Mouse (Mus musculus) neural tube, embryonic 12.5 days (tissue): ENCODE measurements around the gene Atf6b. TPM values are rescaled to one million over a fixed set of nuclear protein-coding genes. Genes with fewer than 3 reads are reported as not detected.

ENCODE experiments used
- ATAC-seq: fragments of 200-750 bp; cut with Nextera tagmentation; 2 replicates; pipeline ENCODE4 v1.8.0; 2017; ENCODE audit warnings: low read depth, mild to moderate bottlenecking, moderate TSS enrichment, moderate library complexity; ENCODE audit not compliant: low FRiP score
- H3K27ac ChIP-seq: fragments of 300-500 bp; sonication (generic); 2 replicates; pipeline ENCODE4 v1.5.1; 2016
- H3K27me3 ChIP-seq: fragments of 300-500 bp; sonication (generic); replicated peaks from 2 replicates; pipeline ENCODE4 v1.6.1; 2016; ENCODE audit warnings: mild to moderate bottlenecking
- H3K36me3 ChIP-seq: fragments of 300-500 bp; sonication (generic); 2 replicates; pipeline ENCODE4 v1.6.1; 2016; ENCODE audit warnings: mild to moderate bottlenecking
- H3K4me1 ChIP-seq: fragments of 300-500 bp; sonication (generic); 2 replicates; pipeline ENCODE4 v1.6.1; 2016
- H3K4me2 ChIP-seq: fragments of 300-500 bp; sonication (generic); replicated peaks from 2 replicates; pipeline ENCODE4 v1.6.1; 2016; ENCODE audit warnings: mild to moderate bottlenecking
- H3K4me3 ChIP-seq: fragments of 300-500 bp; sonication (generic); 2 replicates; pipeline ENCODE4 v1.5.1; 2016
- H3K9ac ChIP-seq: fragments of 300-500 bp; sonication (generic); 2 replicates; pipeline ENCODE4 v1.6.1; 2016; ENCODE audit warnings: mild to moderate bottlenecking
- H3K9me3 ChIP-seq: fragments of 300-500 bp; sonication (generic); 2 replicates; pipeline ENCODE4 v1.6.1; 2016; ENCODE audit warnings: mild to moderate bottlenecking
- WGBS: fragments of 180-500 bp; shearing (Covaris S2); methylation state at CpG from one replicate; pipeline ENCODE4 v1.1.7; 2016; 5-methylcytosine and 5-hydroxymethylcytosine counted together
- polyA plus RNA-seq: library from polyadenylated mRNA; unstranded; fragments of >200 nt; fragmentation: Nextera tagmentation; extraction: Ambion mirVana; gene quantifications from 2 replicates; pipeline ENCODE4 v1.2.1, GENCODE M21; 2016

Atf6b gene
- polyA plus RNA-seq, 1 experiment from 2014 or later, result 120 TPM

DNA sequence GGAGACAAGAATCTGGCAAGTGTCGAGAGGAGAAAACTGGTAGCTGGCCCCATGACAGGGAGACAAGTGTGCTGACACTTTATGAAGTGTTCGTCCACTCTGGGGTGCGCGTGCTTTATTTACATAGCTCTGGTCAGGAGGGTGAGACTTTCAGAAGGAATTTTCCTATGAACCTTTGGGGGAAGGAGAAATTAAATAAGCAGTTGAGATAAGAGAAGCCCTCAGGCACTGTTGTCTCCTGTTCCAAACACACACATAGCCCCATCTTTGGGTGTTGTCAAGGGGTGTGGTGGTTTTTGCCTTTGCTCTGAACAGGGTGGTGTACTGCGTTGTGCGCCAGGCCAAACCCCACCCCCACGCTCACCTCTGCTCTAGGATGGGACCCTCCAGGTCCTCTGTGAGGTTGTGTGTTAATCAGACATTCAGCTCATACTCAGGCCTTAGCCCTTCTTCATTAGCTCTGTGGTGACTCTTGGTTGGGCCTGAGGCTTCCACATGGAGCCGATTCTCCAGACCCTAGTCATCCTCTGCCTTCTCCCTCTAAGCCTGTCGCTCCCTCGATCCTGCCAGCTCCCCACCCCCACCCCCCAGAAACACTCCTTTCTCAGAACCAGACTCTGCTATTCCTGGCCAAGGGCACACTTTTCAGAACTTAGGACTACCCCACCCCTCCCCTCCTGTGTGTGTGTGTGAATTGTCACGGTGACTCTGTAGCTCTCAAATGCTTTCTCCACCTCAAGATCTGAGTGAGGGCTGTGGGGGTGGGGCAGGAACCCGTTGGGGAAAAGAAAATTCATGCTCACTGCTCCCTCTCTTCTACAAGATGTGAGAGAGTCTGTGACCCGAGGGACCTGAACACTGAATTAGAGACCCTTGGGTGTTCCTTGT, 28.5 kb downstream of the Atf6b start:
- H3K36me3 ChIP-seq, result no peaks in the 10 kb centered on the region
- WGBS, result 79% methylated on average over 13 of the region's 13 CpGs
- H3K27ac ChIP-seq, result no peak overlapping the region
- H3K27me3 ChIP-seq, result peaks cover 57% of the 10 kb centered on the region
- no peak overlapping the region for H3K9ac ChIP-seq
- no peaks in the 10 kb centered on the region for H3K9me3 ChIP-seq
- H3K4me1 ChIP-seq, result peaks cover 13% of the 10 kb centered on the region
- H3K4me3 ChIP-seq, result no peak overlapping the region
- no peak for ATAC-seq
- H3K4me2 ChIP-seq, result no peak overlapping the region

- Histone ChIP-seq H3K9ac (0 out of 2 replicates have a peak overlapping the region, but pooled peaks have one; percentile 5), H3K4me2 (no peak overlapping the region), H3K4me3 (no peak overlapping the region), H3K36me3 (no peaks in the 10 kb centered on the region), H3K27me3 (peaks cover 52% of the 10 kb centered on the region), H3K9me3 (no peaks in the 10 kb centered on the region), H3K4me1 (peaks cover 13% of the 10 kb centered on the region), H3K27ac (no peak overlapping the region)
- 85% methylated on average over 6 of the region's 6 CpGs for WGBS
- ATAC-seq, result no peak
Observed at GRCm38 (mm10) chr17:34676093-34676460, 29.1 kb downstream of the Atf6b start.

- peaks cover 7% of the 10 kb centered on the region for H3K4me1 ChIP-seq
- WGBS, result 81% methylated on average over 12 of the region's 12 CpGs
- H3K36me3 ChIP-seq, result no peaks in the 10 kb centered on the region
- H3K9ac ChIP-seq, result no peak overlapping the region
- no peaks in the 10 kb centered on the region for H3K9me3 ChIP-seq
- H3K4me3 ChIP-seq, result no peak overlapping the region
- no peak for ATAC-seq
- no peak overlapping the region for H3K4me2 ChIP-seq
- H3K27ac ChIP-seq, result no peak overlapping the region
- H3K27me3 ChIP-seq, result peaks cover 46% of the 10 kb centered on the region
Observed at GRCm38 (mm10) chr17:34676671-34677070, 29.7 kb downstream of the Atf6b start.

DNA sequence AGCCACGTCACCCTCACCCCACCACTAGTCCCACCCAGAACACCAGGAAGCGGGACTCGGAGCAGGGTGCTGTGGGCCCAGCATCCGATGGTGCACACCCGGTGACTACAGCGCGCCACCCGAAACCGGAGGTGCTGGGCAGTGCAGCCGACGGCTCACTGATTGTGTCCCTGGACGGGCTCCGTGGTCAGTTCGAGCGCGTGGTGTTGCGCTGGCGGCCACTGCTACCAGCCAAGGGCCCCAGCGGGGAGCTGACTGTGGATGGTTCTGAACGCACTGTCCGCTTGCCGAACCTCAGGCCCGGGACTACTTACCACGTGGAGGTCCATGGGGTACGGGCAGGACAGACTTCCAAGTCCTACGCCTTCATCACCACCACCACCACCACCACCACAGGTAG, 33.2 kb downstream of the Atf6b start:
- no peak overlapping the region for H3K27ac ChIP-seq
- 86% methylated on average over 26 of the region's 26 CpGs for WGBS
- H3K4me1 ChIP-seq, result no peaks in the 10 kb centered on the region; the same call in 1 of the 2 replicates
- no peak for ATAC-seq
- H3K9ac ChIP-seq, result no peak overlapping the region
- no peak overlapping the region for H3K4me2 ChIP-seq
- peaks cover 12% of the 10 kb centered on the region for H3K27me3 ChIP-seq
- H3K9me3 ChIP-seq, result no peaks in the 10 kb centered on the region
- no peak overlapping the region for H3K4me3 ChIP-seq
- H3K36me3 ChIP-seq, result no peaks in the 10 kb centered on the region

DNA sequence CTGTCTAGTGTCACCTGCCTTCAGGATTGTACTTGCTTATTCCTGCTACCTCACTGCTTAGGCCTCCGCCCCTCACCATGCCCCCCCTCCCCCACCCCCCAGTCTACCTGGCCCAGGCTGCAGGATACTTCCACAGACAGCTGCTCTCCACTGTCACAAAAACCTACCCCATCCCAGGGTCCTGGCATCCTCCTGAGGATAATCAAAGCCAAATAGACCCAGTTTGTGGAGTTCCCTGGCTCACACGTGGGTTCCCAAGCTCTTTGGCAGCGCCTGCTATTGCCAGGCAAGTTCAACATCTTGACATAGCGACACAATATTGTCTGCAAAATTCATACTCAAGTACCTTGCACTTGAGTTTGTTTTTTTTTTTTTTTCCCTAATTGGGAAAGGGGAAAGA, 33.7 kb downstream of the Atf6b start:
- Histone ChIP-seq H3K27me3 (peaks cover 8% of the 10 kb centered on the region), H3K36me3 (no peaks in the 10 kb centered on the region), H3K4me3 (no peak overlapping the region), H3K4me2 (no peak overlapping the region), H3K4me1 (no peaks in the 10 kb centered on the region; the same call in 1 of the 2 replicates), H3K9me3 (no peaks in the 10 kb centered on the region), H3K27ac (no peak overlapping the region), H3K9ac (no peak overlapping the region)
- WGBS, result 85% methylated on average over 4 of the region's 4 CpGs
- no peak for ATAC-seq

- no peak for ATAC-seq
- Histone ChIP-seq H3K36me3 (no peaks in the 10 kb centered on the region), H3K9ac (no peak overlapping the region), H3K27me3 (peaks cover 8% of the 10 kb centered on the region; the same call in 1 of the 2 replicates), H3K9me3 (no peaks in the 10 kb centered on the region), H3K27ac (no peak overlapping the region), H3K4me3 (no peak overlapping the region), H3K4me2 (no peak overlapping the region), H3K4me1 (no peaks in the 10 kb centered on the region; the same call in 1 of the 2 replicates)
- 81% methylated on average over 17 of the region's 17 CpGs for WGBS
Observed at GRCm38 (mm10) chr17:34681132-34681571, 34.2 kb downstream of the Atf6b start.

DNA sequence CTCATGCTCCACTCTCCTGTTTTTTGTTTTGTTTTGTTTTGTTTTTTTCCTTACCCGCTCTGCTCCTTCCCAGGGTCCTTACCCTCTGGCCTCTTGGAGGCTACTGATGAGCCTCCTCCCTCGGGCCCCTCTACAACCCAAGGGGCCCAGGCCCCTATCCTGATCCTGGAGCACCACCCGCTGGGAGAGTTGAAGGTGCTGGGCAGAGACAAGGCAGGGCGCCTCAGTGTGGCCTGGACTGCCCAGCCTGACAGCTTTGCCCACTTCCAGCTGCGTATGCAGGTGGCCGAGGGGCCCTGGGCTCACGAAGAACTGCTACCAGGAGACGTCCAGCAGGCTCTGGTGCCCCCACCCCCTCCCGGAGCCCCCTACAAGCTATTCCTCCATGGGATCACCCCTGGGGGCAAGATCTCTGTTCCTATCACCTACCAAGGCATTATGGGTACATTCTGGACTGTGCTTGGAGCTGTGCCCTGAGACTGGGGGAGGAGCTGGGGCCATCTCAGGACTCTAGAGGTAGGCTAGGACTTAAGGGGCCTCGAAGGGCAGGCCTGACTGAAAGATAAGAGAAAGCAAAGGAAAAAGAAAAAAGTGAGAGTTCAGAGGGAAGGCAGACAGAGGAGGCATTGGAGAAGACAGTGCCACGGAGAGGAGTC, 35.1 kb downstream of the Atf6b start:
- H3K4me2 ChIP-seq, result no peak overlapping the region
- no peak overlapping the region for H3K9ac ChIP-seq
- H3K36me3 ChIP-seq, result no peaks in the 10 kb centered on the region
- ATAC-seq, result no peak
- no peaks in the 10 kb centered on the region; the same call in 1 of the 2 replicates for H3K4me1 ChIP-seq
- 70% methylated on average over 11 of the region's 11 CpGs for WGBS
- no peaks in the 10 kb centered on the region for H3K9me3 ChIP-seq
- H3K27me3 ChIP-seq, result peaks cover 8% of the 10 kb centered on the region; the same call in 1 of the 2 replicates
- no peak overlapping the region for H3K4me3 ChIP-seq
- no peak overlapping the region for H3K27ac ChIP-seq

GRCm38 (mm10) chr17:34683179-34683578, 36.2 kb downstream of the Atf6b start:
- peaks cover 8% of the 10 kb centered on the region; the same call in 1 of the 2 replicates for H3K27me3 ChIP-seq
- no peaks in the 10 kb centered on the region for H3K9me3 ChIP-seq
- no peaks in the 10 kb centered on the region for H3K36me3 ChIP-seq
- WGBS, result 77% methylated on average over 8 of the region's 8 CpGs
- H3K4me2 ChIP-seq, result no peak overlapping the region
- H3K27ac ChIP-seq, result no peak overlapping the region
- no peak overlapping the region for H3K4me3 ChIP-seq
- H3K4me1 ChIP-seq, result no peaks in the 10 kb centered on the region; the same call in 1 of the 2 replicates
- no peak for ATAC-seq
- H3K9ac ChIP-seq, result no peak overlapping the region

- Histone ChIP-seq H3K4me1 (no peaks in the 10 kb centered on the region; the same call in 1 of the 2 replicates), H3K27me3 (peaks cover 8% of the 10 kb centered on the region; the same call in 1 of the 2 replicates), H3K4me2 (no peak overlapping the region), H3K9me3 (no peaks in the 10 kb centered on the region), H3K27ac (no peak overlapping the region), H3K9ac (no peak overlapping the region), H3K36me3 (no peaks in the 10 kb centered on the region), H3K4me3 (no peak overlapping the region)
- 74% methylated on average over 10 of the region's 10 CpGs for WGBS
- ATAC-seq, result no peak
Observed at GRCm38 (mm10) chr17:34683686-34684220, 36.8 kb downstream of the Atf6b start.

DNA sequence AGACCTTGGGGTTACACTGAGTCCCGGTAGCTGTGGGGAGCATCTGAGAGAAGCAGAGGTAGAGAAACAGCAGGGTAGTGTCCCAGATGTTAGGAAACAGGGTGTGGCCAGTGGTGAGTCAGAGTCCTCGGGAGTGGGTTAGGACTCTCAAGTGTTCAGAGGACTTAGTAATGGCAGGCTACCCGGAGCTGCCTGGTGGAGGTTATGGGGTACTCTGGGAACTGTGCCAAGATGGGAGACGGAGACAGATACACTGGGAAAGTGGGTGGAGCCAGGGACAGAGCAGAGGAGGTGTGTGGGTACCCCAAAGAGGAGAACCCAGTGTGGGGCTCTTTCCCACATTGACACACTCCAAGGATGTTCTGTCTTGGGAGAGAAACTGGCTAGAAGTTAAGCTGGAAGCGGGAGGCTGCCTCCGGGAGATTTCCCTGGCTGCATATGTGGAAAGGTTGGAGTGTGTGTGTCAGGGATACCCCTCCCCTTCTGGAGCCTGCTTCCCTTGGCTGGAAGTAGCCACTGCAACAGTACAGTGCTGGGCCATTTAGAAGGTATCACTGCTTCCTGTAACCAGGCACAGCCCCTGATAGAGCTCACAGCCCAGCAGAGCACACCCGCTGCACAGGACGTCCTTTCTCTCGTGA, 37.4 kb downstream of the Atf6b start:
- H3K9ac ChIP-seq, result no peak overlapping the region
- no peaks in the 10 kb centered on the region for H3K9me3 ChIP-seq
- no peaks in the 10 kb centered on the region; the same call in 1 of the 2 replicates for H3K4me1 ChIP-seq
- no peaks in the 10 kb centered on the region for H3K36me3 ChIP-seq
- H3K4me2 ChIP-seq, result no peak overlapping the region
- H3K27me3 ChIP-seq, result peaks cover 8% of the 10 kb centered on the region; the same call in 1 of the 2 replicates
- WGBS, result 73% methylated on average over 9 of the region's 9 CpGs
- no peak overlapping the region for H3K27ac ChIP-seq
- ATAC-seq, result no peak
- H3K4me3 ChIP-seq, result no peak overlapping the region

GRCm38 (mm10) chr17:34685120-34686110, 38.5 kb downstream of the Atf6b start:
- no peak overlapping the region for H3K4me3 ChIP-seq
- no peak for ATAC-seq
- no peak overlapping the region for H3K9ac ChIP-seq
- 89% methylated on average over 28 of the region's 28 CpGs for WGBS
- no peak overlapping the region for H3K4me2 ChIP-seq
- H3K27ac ChIP-seq, result no peak overlapping the region
- H3K36me3 ChIP-seq, result no peaks in the 10 kb centered on the region
- peaks cover 1% of the 10 kb centered on the region; the same call in 1 of the 2 replicates for H3K27me3 ChIP-seq
- H3K4me1 ChIP-seq, result no peaks in the 10 kb centered on the region
- no peaks in the 10 kb centered on the region for H3K9me3 ChIP-seq
